Mouse (Mus musculus) liver, postnatal 0 days (tissue): ENCODE results near the gene Paqr4.

Experiments used
- CTCF ChIP-seq: sonication (generic); IDR thresholded peaks from 2 replicates; pipeline ENCODE4 v1.5.1; 2016; ENCODE audit warnings: antibody characterized with exemption, low read depth
- EP300 ChIP-seq: IDR thresholded peaks from 2 replicates; pipeline ENCODE4 v1.6.1; 2016; ENCODE audit warnings: antibody characterized with exemption, low read depth, mild to moderate bottlenecking

DNA sequence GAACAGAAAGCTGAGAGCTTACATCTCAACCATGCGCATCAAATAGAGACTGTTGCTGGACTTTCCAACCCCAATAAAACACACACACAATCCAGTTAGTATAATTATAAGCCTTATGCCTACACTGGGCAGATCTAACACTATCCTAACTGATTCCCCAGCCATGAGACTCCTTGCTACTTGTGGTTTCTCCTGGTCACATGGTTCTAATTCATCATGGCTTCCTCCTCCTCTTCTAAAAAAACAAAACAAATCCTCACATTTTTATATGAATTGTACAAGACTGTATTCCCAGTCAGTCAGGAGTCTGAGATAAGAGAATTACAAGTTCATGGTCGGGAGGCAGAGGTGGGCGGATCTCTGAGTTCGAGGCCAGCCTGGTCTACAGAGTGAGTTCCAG, 48.3 kb upstream of the Paqr4 start:
- TF ChIP-seq CTCF (no peak), EP300 (no peak)
